Mouse (Mus musculus): Measurements from ENCODE around the gene Arid3c.

DNA sequence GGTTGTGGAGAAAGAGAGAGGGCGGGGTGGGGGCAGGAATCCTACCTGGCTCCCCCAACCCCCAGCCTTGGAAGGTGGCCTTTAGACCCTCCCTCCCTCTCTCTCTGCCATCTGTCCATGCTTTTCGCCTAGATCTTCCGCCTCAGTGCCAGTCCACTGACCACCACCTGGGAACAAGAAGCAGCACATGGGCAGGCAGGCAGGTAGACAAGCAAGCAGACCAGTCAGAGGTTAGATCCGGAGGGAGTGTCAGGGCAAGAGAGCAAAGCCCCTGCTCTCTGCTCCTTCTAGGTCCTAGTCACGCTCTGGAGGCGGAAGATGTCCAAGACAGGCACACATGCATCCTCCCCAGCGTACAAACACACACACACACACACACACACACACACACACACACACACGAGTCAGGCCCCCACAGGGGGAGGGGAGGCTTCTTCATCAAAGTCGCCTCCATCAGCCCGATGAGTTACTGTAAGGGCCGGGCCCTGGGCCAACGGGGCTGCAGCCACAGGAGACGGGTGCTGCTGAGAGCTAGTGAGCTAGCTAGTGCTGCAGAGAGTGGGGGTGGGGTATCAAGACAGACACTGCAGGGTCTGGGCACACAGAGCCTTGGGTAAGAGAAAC is 53.8 kb downstream of the Arid3c start:
- TF ChIP-seq CTCF (IDR thresholded peaks at IDR 0.05; ENCODE audit: extremely low read depth, insufficient read depth, insufficient read length, insufficient replicate concordance), result no peak
- no peak for TF ChIP-seq POLR2A (IDR thresholded peaks at IDR 0.05; ENCODE audit: low read depth, low read length)

Measured in spleen, adult 2 months (tissue).